Mouse (Mus musculus) liver, embryonic 11.5 days (tissue): ENCODE results near the gene Fbxo34. TPM values are rescaled to one million over a fixed set of nuclear protein-coding genes. Genes with fewer than 3 reads are reported as not detected.

ENCODE experiments used
- ATAC-seq: fragments of 200-750 bp; cut with Nextera tagmentation; replicated peaks from 2 replicates; pipeline ENCODE4 v1.8.0; 2017; ENCODE audit warnings: moderate number of reproducible peaks, mild to moderate bottlenecking, moderate TSS enrichment, moderate library complexity; ENCODE audit not compliant: low FRiP score
- DNase-seq: peaks from one replicate; pipeline ENCODE4 v3.0.0-alpha.2; 2017; ENCODE audit warnings: low spot score
- H3K27ac ChIP-seq: fragments of 300-500 bp; sonication (generic); 2 replicates; pipeline ENCODE4 v1.5.1; 2014; ENCODE audit warnings: mild to moderate bottlenecking, low read depth, low read length, control low read depth
- H3K27me3 ChIP-seq: fragments of 300-500 bp; sonication (generic); replicated peaks from 2 replicates; pipeline ENCODE4 v1.6.1; 2014; ENCODE audit warnings: low read length, mixed read lengths; ENCODE audit not compliant: control insufficient read depth, insufficient read depth
- H3K36me3 ChIP-seq: fragments of 300-500 bp; sonication (generic); 2 replicates; pipeline ENCODE4 v1.6.1; 2014; ENCODE audit warnings: mild to moderate bottlenecking, low read length, moderate library complexity, mixed read lengths; ENCODE audit not compliant: control insufficient read depth, insufficient read depth
- H3K4me1 ChIP-seq: fragments of 300-500 bp; sonication (generic); replicated peaks from 2 replicates; pipeline ENCODE4 v1.6.1; 2014; ENCODE audit warnings: low read length, mixed read lengths; ENCODE audit not compliant: control insufficient read depth, insufficient read depth
- H3K4me2 ChIP-seq: fragments of 300-500 bp; sonication (generic); 2 replicates; pipeline ENCODE4 v1.6.1; 2014; ENCODE audit warnings: mild to moderate bottlenecking, control low read depth, moderate library complexity
- H3K4me3 ChIP-seq: fragments of 300-500 bp; sonication (generic); 2 replicates; pipeline ENCODE4 v1.5.1; 2014; ENCODE audit warnings: low read depth, low read length, control low read depth
- H3K9ac ChIP-seq: fragments of 300-500 bp; sonication (generic); 2 replicates; pipeline ENCODE4 v1.6.1; 2014; ENCODE audit warnings: low read depth, low read length, control low read depth
- H3K9me3 ChIP-seq: fragments of 300-500 bp; sonication (generic); 2 replicates; pipeline ENCODE4 v1.6.1; 2016; ENCODE audit warnings: low read length, inconsistent platforms, mixed read lengths; ENCODE audit not compliant: control insufficient read depth
- WGBS: fragments of 180-500 bp; shearing (Covaris S2); extraction: QIAGEN DNeasy Blood & Tissue Kit; methylation state at CpG from one replicate; pipeline ENCODE4 v1.1.7; 2014; 5-methylcytosine and 5-hydroxymethylcytosine counted together
- polyA plus RNA-seq: library from polyadenylated mRNA; unstranded; fragments of >200 nt; fragmentation: Nextera tagmentation; extraction: Ambion mirVana; gene quantifications from 2 replicates; pipeline ENCODE4 v1.2.1, GENCODE M21; 2014

Fbxo34 gene
- polyA plus RNA-seq, 1 experiment from 2014 or later = 27.8 TPM

DNA sequence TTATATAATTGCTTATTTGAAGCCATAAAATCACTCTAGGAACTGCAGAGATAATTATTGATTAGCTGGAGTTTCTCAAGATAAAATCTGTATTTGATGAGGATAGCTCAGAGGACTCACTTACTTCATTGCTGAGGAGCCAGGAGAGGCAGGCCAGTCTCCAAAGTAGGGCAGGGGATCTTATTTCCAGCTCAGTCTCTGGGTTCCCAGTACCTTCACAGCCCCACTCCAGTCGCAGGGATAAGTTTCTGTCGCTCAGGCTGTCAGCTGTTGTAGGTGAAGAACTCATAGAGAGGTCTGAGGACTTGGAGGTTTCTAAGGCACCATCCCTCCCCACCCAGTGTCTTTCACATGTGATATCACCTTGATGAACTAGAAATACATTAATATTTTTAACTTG, 27.5 kb downstream of the Fbxo34 start:
- no peak overlapping the region for H3K9ac ChIP-seq
- 77% methylated on average over 2 of the region's 2 CpGs for WGBS
- no peak overlapping the region for H3K4me2 ChIP-seq
- no peaks in the 10 kb centered on the region for H3K9me3 ChIP-seq
- no peaks in the 10 kb centered on the region for H3K36me3 ChIP-seq
- H3K4me1 ChIP-seq = peaks cover 23% of the 10 kb centered on the region
- H3K27ac ChIP-seq = no peak overlapping the region
- ATAC-seq (no peak), DNase-seq (no peak)
- no peaks in the 10 kb centered on the region for H3K27me3 ChIP-seq
- H3K4me3 ChIP-seq = no peak overlapping the region

GRCm38 (mm10) chr14:47482200-47482599, 32.0 kb downstream of the Fbxo34 start:
- no peaks in the 10 kb centered on the region for H3K27me3 ChIP-seq
- no peaks in the 10 kb centered on the region for H3K36me3 ChIP-seq
- peaks cover 10% of the 10 kb centered on the region for H3K4me1 ChIP-seq
- no peak overlapping the region for H3K9ac ChIP-seq
- no peak overlapping the region for H3K4me2 ChIP-seq
- H3K4me3 ChIP-seq = no peak overlapping the region
- no peaks in the 10 kb centered on the region for H3K9me3 ChIP-seq
- ATAC-seq = no peak
- no peak overlapping the region for H3K27ac ChIP-seq
- 77% methylated on average over 6 of the region's 6 CpGs for WGBS
- DNase-seq = no peak

GRCm38 (mm10) chr14:47483099-47483498, 32.9 kb downstream of the Fbxo34 start:
- no peak overlapping the region for H3K4me3 ChIP-seq
- no peaks in the 10 kb centered on the region for H3K36me3 ChIP-seq
- H3K4me1 ChIP-seq = peaks cover 10% of the 10 kb centered on the region
- ATAC-seq (no peak), DNase-seq (no peak)
- 41% methylated on average over 1 of the region's 1 CpGs for WGBS
- H3K9me3 ChIP-seq = no peaks in the 10 kb centered on the region
- no peaks in the 10 kb centered on the region for H3K27me3 ChIP-seq
- H3K9ac ChIP-seq = no peak overlapping the region
- no peak overlapping the region for H3K27ac ChIP-seq
- no peak overlapping the region for H3K4me2 ChIP-seq

DNA sequence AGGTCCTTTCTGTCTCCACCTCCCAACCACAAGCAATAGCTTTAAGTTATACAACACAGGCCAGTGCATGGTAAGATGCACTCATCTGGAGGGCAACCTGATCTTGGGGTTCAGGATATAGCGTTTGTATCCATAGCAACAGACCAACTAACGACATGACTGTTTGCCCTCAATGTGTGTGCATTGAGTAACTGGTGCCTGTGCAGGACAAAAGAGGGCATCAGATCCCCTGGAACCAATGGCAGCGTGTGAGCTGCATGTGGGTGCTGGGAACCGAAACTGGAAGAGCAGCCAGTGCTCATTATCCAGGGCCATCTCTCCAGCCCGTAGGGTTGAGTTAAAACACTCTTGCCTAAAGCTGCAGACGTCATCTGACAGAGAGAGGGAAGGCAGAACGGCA, 38.5 kb downstream of the Fbxo34 start:
- DNase-seq = no peak
- Histone ChIP-seq H3K27ac (no peak overlapping the region), H3K9me3 (no peaks in the 10 kb centered on the region), H3K4me3 (no peak overlapping the region), H3K4me1 (0 out of 2 replicates have a peak, but pooled peaks cover 7% of the 10 kb centered on the region), H3K4me2 (no peak overlapping the region), H3K36me3 (no peaks in the 10 kb centered on the region), H3K9ac (no peak overlapping the region), H3K27me3 (no peaks in the 10 kb centered on the region)
- no peak for ATAC-seq
- 65% methylated on average over 7 of the region's 7 CpGs for WGBS

GRCm38 (mm10) chr14:47489310-47490097, 39.3 kb downstream of the Fbxo34 start:
- Histone ChIP-seq H3K36me3 (no peaks in the 10 kb centered on the region), H3K27ac (no peak overlapping the region), H3K27me3 (no peaks in the 10 kb centered on the region), H3K4me3 (no peak overlapping the region), H3K4me2 (no peak overlapping the region), H3K9ac (no peak overlapping the region), H3K4me1 (0 out of 2 replicates have a peak, but pooled peaks cover 4% of the 10 kb centered on the region), H3K9me3 (no peaks in the 10 kb centered on the region)
- DNase-seq (no peak), ATAC-seq (no peak)
- WGBS = 56% methylated on average over 10 of the region's 10 CpGs

- DNase-seq (no peak), ATAC-seq (no peak)
- no peak overlapping the region for H3K4me3 ChIP-seq
- 0 out of 2 replicates have a peak, but pooled peaks cover 4% of the 10 kb centered on the region for H3K4me1 ChIP-seq
- H3K9me3 ChIP-seq = no peaks in the 10 kb centered on the region
- WGBS = 88% methylated on average over 2 of the region's 2 CpGs
- H3K4me2 ChIP-seq = no peak overlapping the region
- H3K9ac ChIP-seq = no peak overlapping the region
- H3K36me3 ChIP-seq = no peaks in the 10 kb centered on the region
- no peak overlapping the region for H3K27ac ChIP-seq
- no peaks in the 10 kb centered on the region for H3K27me3 ChIP-seq
These were observed 40.5 kb downstream of the Fbxo34 start for GRCm38 (mm10) chr14:47490732-47491131.

DNA sequence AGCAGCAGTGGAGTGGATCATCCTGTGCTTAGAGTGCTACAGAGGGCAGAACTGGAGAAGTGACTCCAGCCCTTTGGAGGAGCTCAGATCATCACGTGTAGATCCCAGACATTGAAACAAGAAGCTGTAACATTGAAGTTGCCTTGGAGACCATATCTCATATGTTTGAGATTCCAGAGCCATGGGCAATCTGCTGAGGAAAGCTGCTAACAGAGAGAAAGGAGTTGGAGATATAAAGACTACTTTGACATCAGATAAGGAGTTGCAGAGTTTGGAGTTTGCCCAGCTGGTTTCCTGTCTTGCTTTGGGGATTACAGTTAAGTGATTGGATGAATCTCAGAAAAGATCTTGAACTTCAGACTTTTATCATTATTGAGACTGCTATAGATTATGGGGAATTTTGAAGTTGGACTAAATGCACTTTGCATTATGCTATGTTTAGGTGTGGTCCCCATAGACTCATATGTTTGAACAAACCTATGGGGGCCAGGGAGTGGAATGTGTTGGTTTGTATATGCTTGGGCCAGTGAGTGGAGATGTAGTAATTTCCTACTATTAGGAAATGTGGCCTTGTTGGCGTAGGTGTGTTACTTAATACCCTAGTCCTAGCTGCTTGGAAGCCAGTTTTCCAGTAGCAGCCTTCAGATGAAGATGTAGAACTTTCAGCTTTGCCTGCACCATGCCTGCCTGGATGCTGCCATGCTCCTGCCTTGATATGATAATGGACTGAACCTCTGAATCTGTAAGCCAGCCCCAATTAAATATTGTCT, 43.6 kb downstream of the Fbxo34 start:
- no peak overlapping the region for H3K27ac ChIP-seq
- DNase-seq = no peak
- ATAC-seq = no peak
- H3K4me1 ChIP-seq = 0 out of 2 replicates have a peak, but pooled peaks cover 4% of the 10 kb centered on the region
- H3K36me3 ChIP-seq = no peaks in the 10 kb centered on the region
- no peak overlapping the region for H3K4me3 ChIP-seq
- no peak overlapping the region for H3K9ac ChIP-seq
- 78% methylated on average over 2 of the region's 2 CpGs for WGBS
- H3K9me3 ChIP-seq = no peaks in the 10 kb centered on the region
- H3K4me2 ChIP-seq = no peak overlapping the region
- no peaks in the 10 kb centered on the region for H3K27me3 ChIP-seq

DNA sequence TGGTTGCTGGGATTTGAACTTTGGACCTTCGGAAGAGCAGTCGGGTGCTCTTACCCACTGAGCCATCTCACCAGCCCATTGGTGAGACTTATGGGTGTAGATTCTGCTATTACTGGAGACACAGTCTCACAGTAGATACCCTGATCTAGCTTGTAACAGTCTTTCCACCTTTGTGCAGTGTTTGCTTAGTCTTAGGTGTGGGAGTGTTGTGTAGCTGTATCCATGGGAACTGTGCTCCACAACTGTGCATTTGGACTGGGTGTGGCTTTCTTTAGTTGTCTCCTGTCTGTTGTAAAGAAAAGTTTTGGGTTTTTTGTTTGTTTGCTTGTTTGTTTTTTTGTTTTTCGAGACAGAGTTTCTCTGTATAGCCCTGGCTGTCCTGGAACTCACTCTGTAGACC, 45.7 kb downstream of the Fbxo34 start:
- H3K4me2 ChIP-seq = no peak overlapping the region
- no peak overlapping the region for H3K27ac ChIP-seq
- H3K4me3 ChIP-seq = no peak overlapping the region
- H3K4me1 ChIP-seq = no peaks in the 10 kb centered on the region
- H3K9ac ChIP-seq = no peak overlapping the region
- H3K36me3 ChIP-seq = no peaks in the 10 kb centered on the region
- no peaks in the 10 kb centered on the region for H3K27me3 ChIP-seq
- ATAC-seq (no peak), DNase-seq (no peak)
- 95% methylated on average over 3 of the region's 3 CpGs for WGBS
- no peaks in the 10 kb centered on the region for H3K9me3 ChIP-seq
